Mouse (Mus musculus): ENCODE data around the gene Psme4. TPM values are rescaled to one million over a fixed set of nuclear protein-coding genes. Genes with fewer than 3 reads are reported as not detected.

Psme4 gene
- polyA plus RNA-seq, 1 experiment from 2014 or later: 17.6 TPM

DNA sequence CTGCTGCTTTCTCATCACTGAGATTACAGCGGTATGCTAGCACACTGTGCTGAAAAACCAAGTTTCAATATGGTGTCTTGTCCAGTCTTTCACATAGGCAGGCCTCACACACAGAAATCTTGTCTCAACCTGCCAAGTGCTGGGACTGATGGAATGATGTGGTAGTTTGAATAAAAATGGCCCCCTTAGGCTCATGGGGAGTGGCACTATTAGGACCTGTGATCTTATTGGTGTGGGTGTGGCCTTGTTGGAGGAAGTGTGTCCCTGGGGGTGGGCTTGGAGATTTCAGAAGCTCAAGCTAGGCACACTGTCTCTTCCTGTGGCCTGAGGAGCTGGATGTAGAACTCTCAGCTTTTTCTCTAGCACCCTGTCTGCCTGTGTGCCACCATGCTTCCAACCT, 124.7 kb downstream of the Psme4 start:
- H3K36me3 ChIP-seq: no peaks in the 10 kb centered on the region
- no peak overlapping the region for H3K9ac ChIP-seq
- no peak overlapping the region for H3K4me3 ChIP-seq
- H3K27ac ChIP-seq: no peak overlapping the region
- no peak overlapping the region for H3K4me2 ChIP-seq
- no peaks in the 10 kb centered on the region for H3K27me3 ChIP-seq
- ATAC-seq (ENCODE audit: borderline replicate concordance, extremely low read depth, low FRiP score, low TSS enrichment): no peak
- 93% methylated on average over 1 of the region's 1 CpGs for WGBS
- H3K4me1 ChIP-seq: no peaks in the 10 kb centered on the region
- no peaks in the 10 kb centered on the region for H3K9me3 ChIP-seq

GRCm38 (mm10) chr11:30899312-30899711, 127.8 kb downstream of the Psme4 start:
- no peaks in the 10 kb centered on the region for H3K9me3 ChIP-seq
- H3K27me3 ChIP-seq: no peaks in the 10 kb centered on the region
- H3K9ac ChIP-seq: no peak overlapping the region
- no peak overlapping the region for H3K4me2 ChIP-seq
- no peak overlapping the region for H3K27ac ChIP-seq
- no peaks in the 10 kb centered on the region for H3K36me3 ChIP-seq
- no peak overlapping the region for H3K4me3 ChIP-seq
- ATAC-seq (ENCODE audit: borderline replicate concordance, extremely low read depth, low FRiP score, low TSS enrichment): no peak
- no peaks in the 10 kb centered on the region for H3K4me1 ChIP-seq

- Histone ChIP-seq H3K4me1 (no peaks in the 10 kb centered on the region), H3K36me3 (no peaks in the 10 kb centered on the region), H3K4me3 (no peak overlapping the region), H3K27me3 (no peaks in the 10 kb centered on the region), H3K27ac (no peak overlapping the region), H3K4me2 (no peak overlapping the region), H3K9me3 (no peaks in the 10 kb centered on the region), H3K9ac (no peak overlapping the region)
- WGBS: 88% methylated on average over 3 of the region's 3 CpGs
- no peak for ATAC-seq (ENCODE audit: borderline replicate concordance, extremely low read depth, low FRiP score, low TSS enrichment)
Measured at GRCm38 (mm10) chr11:30912311-30912710, 140.8 kb downstream of the Psme4 start.

GRCm38 (mm10) chr11:30920641-30921040, 149.1 kb downstream of the Psme4 start:
- 72% methylated on average over 1 of the region's 1 CpGs for WGBS

DNA sequence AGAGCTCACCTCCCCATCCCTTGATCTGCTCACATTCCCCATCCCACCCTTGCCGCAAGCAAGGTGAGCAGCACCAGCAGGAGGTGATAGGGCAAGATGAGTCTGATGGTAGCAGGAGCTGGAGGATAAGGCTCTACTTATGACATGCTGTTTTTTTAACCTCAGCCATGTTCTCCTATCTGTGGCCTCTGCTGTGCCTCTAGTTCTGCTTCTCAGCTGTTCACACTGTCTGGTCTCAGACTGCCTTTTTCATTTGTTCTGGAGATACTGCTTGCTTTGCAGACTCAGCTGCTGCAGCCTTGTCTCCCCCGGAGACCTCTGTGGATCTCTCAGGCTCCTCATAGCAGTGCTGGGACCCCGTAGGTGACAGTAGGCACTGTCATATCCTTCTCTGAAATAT, 151.8 kb downstream of the Psme4 start:
- H3K4me2 ChIP-seq: no peak overlapping the region
- no peaks in the 10 kb centered on the region for H3K4me1 ChIP-seq
- peaks cover 20% of the 10 kb centered on the region for H3K36me3 ChIP-seq
- H3K27me3 ChIP-seq: no peaks in the 10 kb centered on the region
- H3K4me3 ChIP-seq: no peak overlapping the region
- no peak overlapping the region for H3K9ac ChIP-seq
- ATAC-seq (ENCODE audit: borderline replicate concordance, extremely low read depth, low FRiP score, low TSS enrichment): no peak; the same call in 1 of the 2 replicates
- H3K27ac ChIP-seq: no peak overlapping the region
- no peaks in the 10 kb centered on the region for H3K9me3 ChIP-seq
- 93% methylated on average over 3 of the region's 3 CpGs for WGBS

More at GRCm38 (mm10) chr11:30920641-30921040, 149.1 kb downstream of the Psme4 start:
- H3K4me2 ChIP-seq: no peak overlapping the region
- H3K27ac ChIP-seq: no peak overlapping the region
- H3K9ac ChIP-seq: no peak overlapping the region
- H3K4me3 ChIP-seq: no peak overlapping the region
- no peaks in the 10 kb centered on the region for H3K9me3 ChIP-seq
- H3K4me1 ChIP-seq: no peaks in the 10 kb centered on the region
- H3K27me3 ChIP-seq: no peaks in the 10 kb centered on the region
- H3K36me3 ChIP-seq: 0 out of 2 replicates have a peak, but pooled peaks cover 6% of the 10 kb centered on the region
- no peak for ATAC-seq (ENCODE audit: borderline replicate concordance, extremely low read depth, low FRiP score, low TSS enrichment)

GRCm38 (mm10) chr11:30928079-30928478, 156.6 kb downstream of the Psme4 start:
- Histone ChIP-seq H3K27me3 (no peaks in the 10 kb centered on the region), H3K4me1 (no peaks in the 10 kb centered on the region), H3K27ac (no peak overlapping the region), H3K36me3 (peaks cover 27% of the 10 kb centered on the region), H3K4me3 (no peak overlapping the region), H3K9me3 (no peaks in the 10 kb centered on the region), H3K9ac (no peak overlapping the region), H3K4me2 (no peak overlapping the region)
- no peak for ATAC-seq (ENCODE audit: borderline replicate concordance, extremely low read depth, low FRiP score, low TSS enrichment)

GRCm38 (mm10) chr11:30928498-30928897, 157.0 kb downstream of the Psme4 start:
- Histone ChIP-seq H3K27ac (no peak overlapping the region), H3K9ac (no peak overlapping the region), H3K4me2 (no peak overlapping the region), H3K4me1 (no peaks in the 10 kb centered on the region), H3K4me3 (no peak overlapping the region), H3K27me3 (no peaks in the 10 kb centered on the region), H3K9me3 (no peaks in the 10 kb centered on the region), H3K36me3 (peaks cover 27% of the 10 kb centered on the region)
- no peak for ATAC-seq (ENCODE audit: borderline replicate concordance, extremely low read depth, low FRiP score, low TSS enrichment)
- 88% methylated on average over 1 of the region's 1 CpGs for WGBS

Other genes with a start within 250 kb of the Psme4 start
- 30.6 and 30.7 TPM in 2 replicates for gene Acyp2, start 122.1 kb upstream of the Psme4 start, polyA plus RNA-seq (2015; fragmentation: Nextera tagmentation; extraction: Ambion mirVana)
- 0.05 and 0.07 TPM in 2 replicates for gene Gpr75, start 113.6 kb downstream of the Psme4 start, polyA plus RNA-seq (2015; fragmentation: Nextera tagmentation; extraction: Ambion mirVana)
- 28.1 and 30.8 TPM in 2 replicates for gene Asb3, start 113.7 kb downstream of the Psme4 start, polyA plus RNA-seq (2015; fragmentation: Nextera tagmentation; extraction: Ambion mirVana)
- gene Erlec1, start 182.6 kb downstream of the Psme4 start, polyA plus RNA-seq (2015; fragmentation: Nextera tagmentation; extraction: Ambion mirVana): 10.4 and 10.9 TPM in 2 replicates
- gene Chac2, start 214.6 kb downstream of the Psme4 start, polyA plus RNA-seq (2015; fragmentation: Nextera tagmentation; extraction: Ambion mirVana): 16.3 and 16.9 TPM in 2 replicates